Mouse (Mus musculus) right cerebral cortex, postnatal 10 days (tissue): ENCODE measurements around the gene Copz2.
"Not testable (repeated sequence)": the region's sequence is repeated elsewhere in the genome, so short reads cannot be mapped to it uniquely, and the experiment has no call there.

ENCODE experiments used
- DNase-seq, 2 experiments: peaks; one replicate each; pipeline ENCODE4 v3.0.0; 2021; ENCODE audit warnings: low spot score in 2 of 2

Gene Copz2

GRCm38 (mm10) chr11:96828881-96829280 is 20.8 kb upstream of the Copz2 start:
- DNase-seq, result no peak

GRCm38 (mm10) chr11:96829403-96829812 is 20.3 kb upstream of the Copz2 start:
- peak; percentile 83 for DNase-seq

GRCm38 (mm10) chr11:96829813-96830538 is 19.7 kb upstream of the Copz2 start, which contains the start of gene Nfe2l1:
Nfe2l1 (minus strand) TSS chr11:96829968.
- DNase-seq, result peak; percentile 99 to 100

- DNase-seq, result no peak
These were observed 19.0 kb upstream of the Copz2 start for GRCm38 (mm10) chr11:96830539-96831216.

- no peak for DNase-seq
These were observed 18.2 kb upstream of the Copz2 start for GRCm38 (mm10) chr11:96831516-96831915.

GRCm38 (mm10) chr11:96832541-96832940 is 17.1 kb upstream of the Copz2 start:
- DNase-seq, result no peak

- DNase-seq, result no peak
These were observed 16.7 kb upstream of the Copz2 start for GRCm38 (mm10) chr11:96832973-96833372.

- DNase-seq, result no peak
These were observed 15.5 kb upstream of the Copz2 start for GRCm38 (mm10) chr11:96834127-96834526.

- no peak for DNase-seq
These were observed 12.4 kb upstream of the Copz2 start for GRCm38 (mm10) chr11:96837298-96837697.

- no peak for DNase-seq
These were observed 11.3 kb upstream of the Copz2 start for GRCm38 (mm10) chr11:96838341-96838740.

GRCm38 (mm10) chr11:96839428-96839827 is 10.2 kb upstream of the Copz2 start:
- no peak for DNase-seq

- no peak for DNase-seq
These were observed 9.8 kb upstream of the Copz2 start for GRCm38 (mm10) chr11:96839877-96840276.

- DNase-seq, result peak; percentile 64 to 82
These were observed 9.4 kb upstream of the Copz2 start for GRCm38 (mm10) chr11:96840290-96840689.

GRCm38 (mm10) chr11:96843627-96844026 is 6.0 kb upstream of the Copz2 start:
- DNase-seq, result no peak

GRCm38 (mm10) chr11:96847240-96847639 is 2.4 kb upstream of the Copz2 start:
- no peak for DNase-seq

GRCm38 (mm10) chr11:96848694-96849093 is 976 bp upstream of the Copz2 start:
- DNase-seq, result no peak

GRCm38 (mm10) chr11:96849145-96849544 is 525 bp upstream of the Copz2 start:
- DNase-seq, result not testable (repeated sequence)

GRCm38 (mm10) chr11:96857446-96857845 is 7.8 kb downstream of the Copz2 start:
- DNase-seq, result no peak

- no peak for DNase-seq
These were observed 10.0 kb downstream of the Copz2 start for GRCm38 (mm10) chr11:96859635-96860034.

- peak; percentile 77 to 87 for DNase-seq
These were observed 10.9 kb downstream of the Copz2 start for GRCm38 (mm10) chr11:96860564-96860963.

- DNase-seq, result peak; percentile 62 to 68
These were observed 11.8 kb downstream of the Copz2 start for GRCm38 (mm10) chr11:96861446-96861845.

GRCm38 (mm10) chr11:96861878-96862289 is 12.2 kb downstream of the Copz2 start:
- peak; percentile 94 to 96 for DNase-seq

- DNase-seq, result no peak
These were observed 12.9 kb downstream of the Copz2 start for GRCm38 (mm10) chr11:96862534-96862933.
